Mouse (Mus musculus): ENCODE measurements around the gene Zfp553. TPM values are rescaled to one million over a fixed set of nuclear protein-coding genes. Genes with fewer than 3 reads are reported as not detected.

Gene Zfp553
- polyA plus RNA-seq (2017; shearing (Covaris generic)): 8.8 TPM

DNA sequence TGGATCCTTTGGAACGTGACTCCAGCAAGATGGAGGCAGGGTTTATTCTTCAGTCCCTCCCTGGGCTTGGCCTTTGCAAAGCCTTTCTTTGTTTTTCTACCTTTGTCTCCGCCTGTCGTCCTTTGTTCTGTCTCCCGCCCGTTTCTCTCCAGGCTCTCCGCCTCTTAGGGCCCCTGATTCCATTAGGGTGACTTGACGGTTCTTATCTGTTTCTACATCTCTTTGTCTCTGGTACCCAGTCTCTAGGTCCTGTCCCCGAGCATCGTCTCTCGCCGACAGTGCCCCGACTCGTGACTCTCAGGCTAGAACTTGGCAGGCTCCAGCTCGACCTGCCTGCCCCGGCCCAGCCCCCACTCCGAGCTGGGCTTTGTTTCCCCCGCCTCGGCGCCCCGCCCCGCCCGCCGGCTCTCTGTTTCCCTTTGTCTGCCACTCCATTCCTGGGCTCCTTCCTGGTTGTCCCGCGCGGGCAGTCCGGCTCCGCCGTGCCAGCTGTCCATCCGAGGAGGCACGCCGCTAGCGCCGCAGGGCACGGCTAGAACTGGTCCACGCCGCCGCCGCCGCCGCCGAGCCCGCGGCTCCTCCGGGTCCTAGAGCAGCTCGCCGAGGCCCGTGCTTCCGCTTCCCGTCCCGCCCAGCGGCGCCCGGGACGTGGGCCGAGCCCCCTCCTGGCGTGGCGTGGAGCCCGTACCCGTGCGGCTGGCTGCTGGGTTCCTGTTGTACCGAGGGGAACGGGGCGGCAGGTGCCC, at the start of gene Zfp553, which contains the start of gene Sept1:
Zfp553 (plus strand) TSS at position 440 of the 746 bp plus-strand sequence.
Sept1 (minus strand) TSS at position 509 of the 746 bp plus-strand sequence.

DNA sequence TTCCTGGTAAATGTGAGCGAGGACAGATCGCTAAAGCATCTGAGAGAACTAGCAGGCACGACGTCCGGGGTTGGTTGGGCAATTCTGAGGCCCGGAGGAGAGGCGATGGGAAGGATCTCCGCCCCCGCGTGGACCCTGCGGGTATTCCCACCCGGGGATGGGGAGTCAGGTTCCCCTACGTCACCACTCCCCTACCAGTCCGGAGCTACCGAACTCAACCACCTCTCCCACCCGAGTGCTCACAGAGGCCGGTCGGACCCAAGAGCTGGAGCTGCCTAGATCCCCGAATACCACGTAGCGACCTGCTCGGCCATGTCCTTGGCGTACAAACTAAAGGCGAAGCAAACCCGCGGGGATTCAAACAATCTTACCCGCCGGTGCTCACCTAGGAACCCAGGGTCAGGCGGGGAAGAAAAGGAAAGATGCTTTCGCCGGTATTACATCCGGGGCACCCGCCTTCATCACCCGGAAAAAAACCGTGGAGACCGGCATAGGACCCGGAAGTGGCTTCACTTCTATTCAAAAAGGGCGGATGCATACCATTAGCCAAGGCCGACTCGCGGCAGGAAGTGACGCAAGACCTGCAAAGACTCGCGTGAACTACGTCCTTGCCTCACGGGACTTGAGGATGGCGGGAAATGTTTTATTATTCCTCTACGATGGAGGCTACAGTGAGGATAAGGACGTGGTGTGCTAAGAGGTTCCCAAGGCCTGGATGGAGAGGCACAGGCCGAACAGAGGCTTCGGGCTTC, 37.1 kb upstream of the Zfp553 start, which contains the start of gene Cd2bp2:
Cd2bp2 (minus strand) TSS at position 507 of the 752 bp plus-strand sequence.

DNA sequence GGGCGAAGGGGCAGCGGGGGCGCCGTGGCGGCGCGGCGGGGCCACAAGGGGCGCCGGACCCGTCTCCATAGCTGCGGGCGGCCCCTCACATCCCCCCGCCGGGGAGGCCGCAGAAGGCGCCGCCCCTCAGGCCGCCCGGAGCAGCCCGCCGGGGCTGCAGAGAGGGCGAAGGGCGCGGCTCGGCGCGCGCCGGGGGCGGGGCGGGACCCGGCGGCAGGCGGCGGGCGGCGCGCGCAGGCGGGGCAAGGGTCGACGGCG, 24.6 kb upstream of the Zfp553 start, which contains the start of gene Tbc1d10b:
Tbc1d10b (minus strand) TSS at position 174 of the 258 bp plus-strand sequence.

DNA sequence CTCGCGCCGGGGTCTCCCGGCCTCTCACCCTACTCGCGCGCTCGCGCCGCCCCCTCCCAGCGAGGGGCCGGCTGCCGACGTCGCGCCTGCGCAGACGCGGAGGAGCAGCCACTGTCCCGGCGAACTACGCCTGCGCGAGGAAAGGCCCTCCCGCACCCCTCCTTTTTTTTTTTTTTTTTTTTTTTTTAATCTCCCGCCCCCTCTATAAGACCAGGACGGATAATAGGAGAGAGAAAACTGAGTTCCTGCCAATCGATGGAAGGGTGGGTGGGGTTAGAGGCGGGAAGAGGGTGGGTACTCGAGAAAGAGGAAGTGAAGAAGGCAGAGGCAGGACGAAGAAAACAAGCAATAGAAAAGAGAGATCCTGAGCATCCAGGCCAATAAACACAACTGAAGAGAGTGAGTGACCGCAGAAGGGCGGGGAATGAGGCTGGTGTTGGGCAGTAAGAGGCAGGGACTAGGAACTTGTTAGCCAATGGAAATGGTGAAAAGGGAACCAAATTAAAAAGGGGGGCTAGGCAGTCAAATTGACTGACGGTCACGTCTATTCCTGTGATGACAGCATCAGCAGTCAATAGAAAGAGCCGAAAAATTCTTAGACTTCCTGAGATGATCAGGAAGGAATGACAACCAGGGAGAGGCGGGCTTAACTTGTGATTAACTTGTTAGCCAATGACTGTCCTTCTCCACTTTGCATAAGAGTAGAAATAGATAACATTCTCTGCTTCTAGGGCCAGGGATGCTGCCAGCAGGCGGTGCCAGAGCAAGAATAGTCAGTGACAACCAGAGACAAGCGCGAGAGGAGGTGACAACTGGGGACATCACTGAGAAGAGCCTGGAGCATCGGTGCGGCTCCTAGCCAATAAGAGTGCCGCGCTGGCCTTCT, 24.1 kb upstream of the Zfp553 start, which contains the start of gene Mylpf:
Mylpf (plus strand) TSS at position 338 of the 886 bp plus-strand sequence.

DNA sequence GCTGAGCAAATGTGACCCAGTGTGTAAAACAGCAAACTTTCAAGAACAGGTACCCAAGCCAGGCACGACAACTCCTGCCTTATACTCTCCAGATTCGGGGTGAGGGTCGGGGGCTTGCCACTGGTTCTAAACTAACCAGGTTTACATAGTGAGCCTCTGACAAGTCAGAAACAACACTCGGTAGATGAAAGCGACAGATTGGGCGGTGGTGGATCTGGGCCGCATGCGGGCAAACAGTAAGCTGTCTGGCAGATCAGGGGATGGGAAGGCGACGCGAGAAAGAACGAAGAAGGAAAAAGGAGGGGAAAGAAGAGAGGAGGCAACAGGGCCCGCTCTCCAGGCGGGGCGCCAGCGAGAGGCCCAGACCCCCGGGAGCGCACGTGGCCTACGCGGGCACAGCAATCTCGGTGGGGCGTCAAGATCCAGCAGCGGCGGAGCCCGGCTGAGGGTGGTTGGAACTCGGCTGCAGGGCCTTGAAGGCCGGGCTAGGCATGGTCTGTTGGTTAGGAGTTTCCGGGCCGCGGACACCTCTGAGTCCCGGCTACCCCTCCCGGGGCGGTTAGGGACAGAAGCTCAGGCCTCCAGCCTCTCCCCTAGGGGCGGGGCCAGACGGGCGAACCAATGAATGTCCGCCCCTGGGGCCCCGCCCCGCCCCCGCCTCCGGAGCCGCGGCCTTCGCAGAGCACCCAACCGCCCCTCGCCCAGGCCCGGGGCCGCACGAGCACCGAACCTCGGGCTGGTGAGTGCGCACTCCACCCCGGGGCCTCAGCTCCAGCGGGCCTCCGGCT, 11.2 kb downstream of the Zfp553 start, which contains the start of gene Zfp771:
Zfp771 (plus strand) TSS at position 405 of the 788 bp plus-strand sequence.

DNA sequence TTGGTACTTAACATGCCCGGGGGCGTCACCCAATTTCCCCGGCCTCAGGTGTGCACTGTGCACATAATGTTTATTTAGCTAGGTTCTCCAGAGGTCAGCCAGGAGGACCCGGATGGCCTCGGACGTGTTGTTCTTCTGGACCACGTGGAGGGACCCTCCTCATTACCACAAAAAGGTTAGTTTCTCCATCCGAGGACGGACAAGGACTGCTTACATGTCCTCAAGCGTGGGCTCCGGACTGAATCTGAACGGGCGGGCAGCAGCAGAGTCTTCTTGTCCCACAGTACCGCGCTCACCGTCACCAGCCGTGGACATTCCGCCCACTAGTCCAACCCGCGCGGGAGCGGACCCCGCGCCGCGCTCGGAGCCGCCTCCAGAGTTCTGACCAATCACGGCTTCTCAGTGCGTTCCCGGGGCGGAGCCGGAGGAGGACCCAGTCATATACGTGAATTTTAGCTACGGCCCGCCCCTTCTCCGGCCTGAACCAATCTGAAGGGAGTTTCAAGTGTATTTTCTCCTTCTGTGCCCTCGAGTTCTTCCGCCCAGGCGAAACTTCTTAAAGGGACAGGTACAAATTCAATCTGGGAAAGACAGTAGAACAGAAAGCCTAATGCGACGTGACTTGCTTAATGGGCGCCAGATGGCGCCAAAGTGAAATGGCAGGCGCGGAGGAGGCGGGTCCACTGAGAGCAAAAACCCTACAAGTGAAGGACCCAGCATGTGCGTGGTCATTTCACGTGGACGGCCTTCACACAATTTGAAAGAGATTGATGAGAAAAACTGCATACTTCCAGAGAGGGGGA, 27.6 kb downstream of the Zfp553 start, which contains the start of gene Dctpp1:
Dctpp1 (minus strand) TSS at position 401 of the 803 bp plus-strand sequence.

DNA sequence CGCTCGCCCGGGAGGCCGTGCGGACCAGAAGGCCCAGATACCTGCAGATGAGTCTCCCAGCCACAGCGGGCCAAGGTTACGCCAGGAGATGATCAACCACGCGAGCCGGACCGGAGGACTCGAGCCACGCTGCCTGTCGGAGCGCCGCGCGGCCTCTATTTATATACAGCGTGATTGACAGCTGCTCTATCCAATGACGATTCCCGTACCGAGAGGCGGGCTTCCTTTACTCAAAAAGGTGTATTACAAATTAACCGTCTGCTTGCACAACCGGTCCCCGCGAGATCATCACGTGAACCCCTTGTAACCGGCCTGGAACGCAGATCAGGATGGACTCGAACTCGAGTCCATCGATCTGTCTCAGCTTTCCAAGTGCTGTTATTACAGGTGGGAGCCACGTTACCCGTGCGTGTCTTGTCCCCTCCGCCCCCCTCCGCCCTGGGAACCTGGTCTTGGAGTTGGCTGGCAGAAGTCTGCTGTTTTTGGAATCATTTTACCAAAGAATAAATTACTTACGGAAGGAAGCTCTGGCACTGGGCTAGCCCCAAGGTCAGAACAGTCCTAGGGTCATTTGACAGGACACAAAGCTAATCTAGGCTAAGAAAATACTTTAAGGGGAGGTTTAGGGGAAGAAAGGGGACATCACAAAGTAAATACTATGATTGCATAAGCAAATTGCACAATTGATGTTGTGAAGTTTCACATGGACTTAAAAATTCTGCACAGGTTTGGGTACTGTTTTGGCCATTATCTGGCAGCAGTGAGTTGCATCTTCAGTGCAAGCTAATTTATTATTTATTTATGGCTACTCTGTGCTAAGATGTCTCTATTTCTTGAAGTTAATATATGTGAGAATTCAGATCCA, 41.3 kb downstream of the Zfp553 start, which contains the start of gene Sephs2:
Sephs2 (minus strand) TSS at position 131 of the 865 bp plus-strand sequence.

Other genes starting within 250 kb of the Zfp553 start
- gene Mvp, start 218.4 kb upstream of the Zfp553 start, polyA plus RNA-seq (2017; shearing (Covaris generic)): 61.2 TPM
- not detected for gene Pagr1b, start 216.6 kb upstream of the Zfp553 start, polyA plus RNA-seq (2017; shearing (Covaris generic))
- gene Pagr1a, start 215.7 kb upstream of the Zfp553 start, polyA plus RNA-seq (2017; shearing (Covaris generic)): 19.7 TPM
- 57.3 TPM for gene Gm42742, start 212.0 kb upstream of the Zfp553 start, polyA plus RNA-seq (2017; shearing (Covaris generic))
- 13.1 TPM for gene Prrt2, start 211.8 kb upstream of the Zfp553 start, polyA plus RNA-seq (2017; shearing (Covaris generic))
- gene Maz, start 206.0 kb upstream of the Zfp553 start, polyA plus RNA-seq (2017; shearing (Covaris generic)): 95.1 TPM
- 2.9 TPM for gene Kif22, start 190.6 kb upstream of the Zfp553 start, polyA plus RNA-seq (2017; shearing (Covaris generic))
- not detected for gene Zg16, start 145.7 kb upstream of the Zfp553 start, polyA plus RNA-seq (2017; shearing (Covaris generic))
- 66.8 TPM for gene AI467606, start 141.7 kb upstream of the Zfp553 start, polyA plus RNA-seq (2017; shearing (Covaris generic))
- 9.2 TPM for gene Qprt, start 110.8 kb upstream of the Zfp553 start, polyA plus RNA-seq (2017; shearing (Covaris generic))
- 49.7 TPM for gene Spn, start 95.2 kb upstream of the Zfp553 start, polyA plus RNA-seq (2017; shearing (Covaris generic))
- gene Cd2bp2, start 37.0 kb upstream of the Zfp553 start, polyA plus RNA-seq (2017; shearing (Covaris generic)): 55.9 TPM
- gene Tbc1d10b, start 24.6 kb upstream of the Zfp553 start, polyA plus RNA-seq (2017; shearing (Covaris generic)): 51.9 TPM
- 12.4 TPM for gene Mylpf, start 24.2 kb upstream of the Zfp553 start, polyA plus RNA-seq (2017; shearing (Covaris generic))
- gene Sept1, start 69 bp downstream of the Zfp553 start, polyA plus RNA-seq (2017; shearing (Covaris generic)): 475 TPM
- 7.5 TPM for gene Zfp771, start 11.2 kb downstream of the Zfp553 start, polyA plus RNA-seq (2017; shearing (Covaris generic))
- 12.7 TPM for gene Dctpp1, start 27.6 kb downstream of the Zfp553 start, polyA plus RNA-seq (2017; shearing (Covaris generic))
- 24.9 TPM for gene Sephs2, start 41.0 kb downstream of the Zfp553 start, polyA plus RNA-seq (2017; shearing (Covaris generic))
- gene Itgal, start 63.2 kb downstream of the Zfp553 start, polyA plus RNA-seq (2017; shearing (Covaris generic)): 346 TPM
- gene Zfp768, start 112.5 kb downstream of the Zfp553 start, polyA plus RNA-seq (2017; shearing (Covaris generic)): 0.21 TPM
- gene Zfp747, start 143.0 kb downstream of the Zfp553 start, polyA plus RNA-seq (2017; shearing (Covaris generic)): 19.6 TPM
- 5.6 TPM for gene 9130019O22Rik, start 154.1 kb downstream of the Zfp553 start, polyA plus RNA-seq (2017; shearing (Covaris generic))
- 3.7 TPM for gene E430018J23Rik, start 160.6 kb downstream of the Zfp553 start, polyA plus RNA-seq (2017; shearing (Covaris generic))
- gene Zfp764, start 173.8 kb downstream of the Zfp553 start, polyA plus RNA-seq (2017; shearing (Covaris generic)): 10.0 TPM
- 18.7 TPM for gene Zfp688, start 189.0 kb downstream of the Zfp553 start, polyA plus RNA-seq (2017; shearing (Covaris generic))
- gene Zfp689, start 216.1 kb downstream of the Zfp553 start, polyA plus RNA-seq (2017; shearing (Covaris generic)): 12.1 TPM
- gene Prr14, start 226.6 kb downstream of the Zfp553 start, polyA plus RNA-seq (2017; shearing (Covaris generic)): 122 TPM
- gene Fbrs, start 246.1 kb downstream of the Zfp553 start, polyA plus RNA-seq (2017; shearing (Covaris generic)): 16.1 TPM

Data from effector memory CD4-positive, alpha-beta T cell, adult 5 months (primary cell).